Mouse (Mus musculus): ENCODE results near the gene Polr3b. TPM values are rescaled to one million over a fixed set of nuclear protein-coding genes. Genes with fewer than 3 reads are reported as not detected.

The Polr3b gene
- polyA plus RNA-seq, 1 experiment, result 15.9 TPM

DNA sequence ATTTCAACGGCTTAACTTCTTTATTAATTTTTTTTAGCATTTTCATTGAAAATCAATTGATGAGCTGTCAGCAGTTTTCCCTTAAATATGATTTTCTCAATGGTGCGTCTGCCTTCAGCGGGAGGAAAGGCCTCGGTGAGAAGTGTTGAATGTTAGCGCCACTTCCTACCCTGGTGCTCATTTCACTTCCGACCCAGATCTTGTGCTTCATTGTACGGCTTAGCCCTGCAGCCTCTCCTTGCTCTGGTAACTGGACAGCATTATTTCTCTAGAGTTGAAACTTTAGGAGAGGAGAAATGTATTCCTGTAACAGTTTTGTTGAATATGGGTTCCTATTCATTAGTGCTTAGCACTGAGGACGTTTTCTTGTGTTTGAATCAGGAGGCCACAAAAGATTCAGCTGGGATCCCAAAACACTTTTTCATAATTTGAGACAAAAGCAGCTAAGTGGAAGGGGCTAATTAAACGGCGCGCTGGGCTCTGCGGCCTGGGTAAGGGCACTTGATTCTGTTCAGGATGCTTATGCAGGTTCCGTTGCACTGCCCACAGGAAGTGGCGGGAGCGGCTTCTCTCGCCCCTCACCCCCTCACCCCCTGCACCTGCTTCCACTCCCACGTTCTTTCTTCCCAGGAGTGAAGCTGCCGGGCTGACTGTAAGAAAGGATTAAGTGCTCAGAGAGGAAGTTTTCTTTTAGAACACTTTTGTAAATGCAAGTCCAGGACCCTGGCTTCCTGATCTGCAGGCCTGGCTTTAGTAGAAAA is 36.2 kb downstream of the Polr3b start:
- H3K4me3 ChIP-seq (replicated peaks; ENCODE audit: control insufficient read depth, low read depth, low read length), result no peak overlapping the region
- H3K4me1 ChIP-seq (ENCODE audit: control insufficient read depth, insufficient read depth, low read length), result no peaks in the 10 kb centered on the region; the same call in 1 of the 2 replicates
- WGBS, result 14% methylated on average over 18 of the region's 18 CpGs
- H3K27ac ChIP-seq (ENCODE audit: control insufficient read depth, insufficient read depth, low read depth, low read length, poor library complexity), result peak overlapping the region; percentile 65
- TF ChIP-seq CTCF (IDR thresholded peaks at IDR 0.05; ENCODE audit: control insufficient read depth, insufficient read depth, low read length), result 0 out of 2 replicates have a peak, but pooled peaks have one; percentile 20
- no peak for TF ChIP-seq POLR2A (IDR thresholded peaks at IDR 0.05; ENCODE audit: borderline replicate concordance, control insufficient read depth, low read depth, low read length)

DNA sequence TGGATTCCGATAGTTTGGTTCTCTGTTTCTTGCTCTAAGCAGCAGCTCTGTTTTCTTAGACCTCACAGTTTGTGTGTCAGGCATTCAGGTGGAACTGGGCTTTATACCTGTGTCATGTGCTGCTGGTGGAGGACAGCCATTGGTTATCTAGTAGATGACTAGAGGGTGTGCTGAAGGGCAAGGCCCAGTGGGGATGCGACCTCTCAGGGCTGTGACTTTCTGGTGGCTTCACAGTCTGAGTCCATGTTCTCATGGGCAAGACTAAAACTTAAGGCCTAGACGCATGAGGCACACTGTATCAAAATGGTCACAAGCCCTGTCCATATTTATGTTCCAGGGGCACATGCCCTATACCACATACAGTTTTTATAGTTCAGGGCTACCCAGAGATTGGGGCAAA is 37.2 kb downstream of the Polr3b start:
- TF ChIP-seq CTCF (IDR thresholded peaks at IDR 0.05; ENCODE audit: control insufficient read depth, insufficient read depth, low read length), result no peak
- TF ChIP-seq POLR2A (IDR thresholded peaks at IDR 0.05; ENCODE audit: borderline replicate concordance, control insufficient read depth, low read depth, low read length), result no peak
- Histone ChIP-seq H3K4me3 (replicated peaks; ENCODE audit: control insufficient read depth, low read depth, low read length) (no peak overlapping the region), H3K27ac (ENCODE audit: control insufficient read depth, insufficient read depth, low read depth, low read length, poor library complexity) (no peak overlapping the region), H3K4me1 (ENCODE audit: control insufficient read depth, insufficient read depth, low read length) (no peaks in the 10 kb centered on the region; the same call in 1 of the 2 replicates)
- WGBS, result 91% methylated on average over 3 of the region's 3 CpGs

- Histone ChIP-seq H3K27ac (ENCODE audit: control insufficient read depth, insufficient read depth, low read depth, low read length, poor library complexity) (no peak overlapping the region; the same call in 1 of the 2 replicates), H3K4me3 (replicated peaks; ENCODE audit: control insufficient read depth, low read depth, low read length) (no peak overlapping the region), H3K4me1 (ENCODE audit: control insufficient read depth, insufficient read depth, low read length) (no peaks in the 10 kb centered on the region; the same call in 1 of the 2 replicates)
- TF ChIP-seq CTCF (IDR thresholded peaks at IDR 0.05; ENCODE audit: control insufficient read depth, insufficient read depth, low read length), result no peak
- TF ChIP-seq POLR2A (IDR thresholded peaks at IDR 0.05; ENCODE audit: borderline replicate concordance, control insufficient read depth, low read depth, low read length), result no peak
- 54% methylated on average over 6 of the region's 6 CpGs for WGBS
Observed at GRCm38 (mm10) chr10:84662138-84662537, 40.0 kb downstream of the Polr3b start.

- no peak overlapping the region for H3K27ac ChIP-seq (ENCODE audit: control insufficient read depth, insufficient read depth, low read depth, low read length, poor library complexity)
- TF ChIP-seq CTCF (IDR thresholded peaks at IDR 0.05; ENCODE audit: control insufficient read depth, insufficient read depth, low read length), result no peak
- no peak for TF ChIP-seq POLR2A (IDR thresholded peaks at IDR 0.05; ENCODE audit: borderline replicate concordance, control insufficient read depth, low read depth, low read length)
- no peaks in the 10 kb centered on the region; the same call in 1 of the 2 replicates for H3K4me1 ChIP-seq (ENCODE audit: control insufficient read depth, insufficient read depth, low read length)
- no peak overlapping the region for H3K4me3 ChIP-seq (replicated peaks; ENCODE audit: control insufficient read depth, low read depth, low read length)
- 83% methylated on average over 3 of the region's 3 CpGs for WGBS
Observed at GRCm38 (mm10) chr10:84665713-84666260, 43.7 kb downstream of the Polr3b start.

DNA sequence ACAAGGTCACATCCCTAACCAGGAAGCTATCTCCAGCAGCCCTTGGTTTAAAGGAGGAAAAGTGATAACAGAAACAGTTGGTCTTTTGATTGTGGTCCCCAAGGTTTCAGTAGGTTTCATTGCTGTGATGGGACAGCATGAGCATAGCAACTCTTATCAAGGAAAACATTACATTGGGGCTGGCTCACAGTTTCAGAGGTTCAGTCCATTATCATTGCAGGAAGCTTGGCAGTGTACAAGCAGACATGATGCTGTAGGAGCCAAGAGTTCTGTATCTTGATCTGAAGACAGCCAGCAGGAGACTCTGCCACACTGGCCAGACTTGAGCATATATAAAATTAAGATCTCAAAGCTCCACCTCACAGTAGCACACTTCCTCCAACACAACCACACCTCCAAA is 53.6 kb downstream of the Polr3b start:
- TF ChIP-seq CTCF (IDR thresholded peaks at IDR 0.05; ENCODE audit: control insufficient read depth, insufficient read depth, low read length) (no peak), POLR2A (IDR thresholded peaks at IDR 0.05; ENCODE audit: borderline replicate concordance, control insufficient read depth, low read depth, low read length) (no peak)
- H3K4me3 ChIP-seq (replicated peaks; ENCODE audit: control insufficient read depth, low read depth, low read length), result no peak overlapping the region
- no peak overlapping the region for H3K27ac ChIP-seq (ENCODE audit: control insufficient read depth, insufficient read depth, low read depth, low read length, poor library complexity)
- H3K4me1 ChIP-seq (ENCODE audit: control insufficient read depth, insufficient read depth, low read length), result no peaks in the 10 kb centered on the region

DNA sequence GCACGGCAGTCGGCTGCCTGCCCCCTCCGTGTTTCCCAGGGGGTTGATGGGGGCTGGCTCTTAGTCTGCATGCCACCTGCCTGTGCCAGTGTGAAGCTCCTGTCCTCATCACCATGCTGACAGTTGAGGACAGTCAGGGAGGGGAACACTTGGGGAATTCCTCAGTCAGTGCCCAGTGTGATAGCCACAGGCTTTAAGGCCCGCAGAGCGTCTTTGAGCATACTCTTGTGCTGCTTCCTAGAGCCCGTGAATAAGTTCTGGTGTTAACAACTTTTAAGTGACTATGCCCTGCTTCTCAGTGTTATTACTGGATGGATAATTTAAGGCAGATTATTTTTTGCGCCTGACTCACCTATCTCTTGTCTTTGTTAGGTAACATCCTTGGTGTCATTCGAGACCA is 54.4 kb downstream of the Polr3b start:
- no peaks in the 10 kb centered on the region for H3K4me1 ChIP-seq (ENCODE audit: control insufficient read depth, insufficient read depth, low read length)
- TF ChIP-seq CTCF (IDR thresholded peaks at IDR 0.05; ENCODE audit: control insufficient read depth, insufficient read depth, low read length) (no peak), POLR2A (IDR thresholded peaks at IDR 0.05; ENCODE audit: borderline replicate concordance, control insufficient read depth, low read depth, low read length) (no peak)
- H3K4me3 ChIP-seq (replicated peaks; ENCODE audit: control insufficient read depth, low read depth, low read length), result no peak overlapping the region
- H3K27ac ChIP-seq (ENCODE audit: control insufficient read depth, insufficient read depth, low read depth, low read length, poor library complexity), result no peak overlapping the region
- WGBS, result 90% methylated on average over 8 of the region's 8 CpGs

DNA sequence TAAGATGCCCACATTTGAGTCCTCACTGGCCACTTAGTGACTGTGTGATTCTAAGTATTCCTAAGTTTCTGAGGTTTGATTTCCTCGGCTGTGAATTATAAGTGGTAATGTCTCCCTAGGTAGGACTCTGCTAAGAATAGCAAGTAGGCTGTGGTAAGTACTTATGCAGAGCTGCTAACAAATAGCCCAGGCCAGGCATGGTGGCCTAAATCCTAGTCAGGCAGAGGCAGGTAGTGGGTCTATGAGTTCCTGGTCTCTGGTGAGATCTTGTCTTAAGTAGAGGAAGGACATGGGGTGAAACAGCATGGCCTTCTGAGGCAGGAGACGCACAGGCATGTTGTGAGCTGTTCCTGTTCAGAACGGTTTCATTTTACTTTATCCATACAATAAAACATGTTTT is 55.8 kb downstream of the Polr3b start:
- Histone ChIP-seq H3K4me1 (ENCODE audit: control insufficient read depth, insufficient read depth, low read length) (no peaks in the 10 kb centered on the region), H3K4me3 (replicated peaks; ENCODE audit: control insufficient read depth, low read depth, low read length) (no peak overlapping the region), H3K27ac (ENCODE audit: control insufficient read depth, insufficient read depth, low read depth, low read length, poor library complexity) (no peak overlapping the region)
- 88% methylated on average over 3 of the region's 3 CpGs for WGBS
- no peak for TF ChIP-seq CTCF (IDR thresholded peaks at IDR 0.05; ENCODE audit: control insufficient read depth, insufficient read depth, low read length)
- no peak for TF ChIP-seq POLR2A (IDR thresholded peaks at IDR 0.05; ENCODE audit: borderline replicate concordance, control insufficient read depth, low read depth, low read length)

- H3K27ac ChIP-seq (ENCODE audit: control insufficient read depth, insufficient read depth, low read depth, low read length, poor library complexity), result no peak overlapping the region
- WGBS, result 81% methylated on average over 4 of the region's 4 CpGs
- TF ChIP-seq POLR2A (IDR thresholded peaks at IDR 0.05; ENCODE audit: borderline replicate concordance, control insufficient read depth, low read depth, low read length) (no peak), CTCF (IDR thresholded peaks at IDR 0.05; ENCODE audit: control insufficient read depth, insufficient read depth, low read length) (no peak)
- H3K4me3 ChIP-seq (replicated peaks; ENCODE audit: control insufficient read depth, low read depth, low read length), result no peak overlapping the region
- no peaks in the 10 kb centered on the region for H3K4me1 ChIP-seq (ENCODE audit: control insufficient read depth, insufficient read depth, low read length)
Observed at GRCm38 (mm10) chr10:84678441-84678840, 56.3 kb downstream of the Polr3b start.

Measured in bone marrow, adult 2 months (tissue).